Mouse (Mus musculus): Measurements from ENCODE around the gene Bap1. TPM values are rescaled to one million over a fixed set of nuclear protein-coding genes. Genes with fewer than 3 reads are reported as not detected.

Gene Bap1
- total RNA-seq, 2 experiments from 2014 or later = 132 to 133 TPM

DNA sequence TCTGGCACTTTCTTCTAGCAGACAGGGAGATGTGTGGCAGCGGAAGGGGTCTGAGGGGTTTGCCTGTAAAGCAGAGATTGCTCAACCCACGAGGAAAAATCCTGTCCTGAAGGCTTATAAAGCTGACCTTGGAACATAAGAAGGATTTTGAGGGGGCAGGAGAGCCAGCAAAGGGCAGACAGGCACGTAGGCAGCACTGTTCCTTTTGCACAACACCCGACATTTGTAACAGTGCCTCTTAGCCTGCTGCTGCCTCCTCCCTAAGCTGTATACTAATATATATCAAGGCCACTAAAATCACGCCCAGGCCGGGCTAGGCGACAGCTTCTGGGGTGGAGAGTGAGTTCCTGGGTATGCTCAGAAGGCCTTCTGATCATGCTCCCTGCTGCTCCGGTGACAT lies 20.8 kb upstream of the Bap1 start:
- no peak for DNase-seq (ENCODE audit: low spot score in 2 of 2)

DNA sequence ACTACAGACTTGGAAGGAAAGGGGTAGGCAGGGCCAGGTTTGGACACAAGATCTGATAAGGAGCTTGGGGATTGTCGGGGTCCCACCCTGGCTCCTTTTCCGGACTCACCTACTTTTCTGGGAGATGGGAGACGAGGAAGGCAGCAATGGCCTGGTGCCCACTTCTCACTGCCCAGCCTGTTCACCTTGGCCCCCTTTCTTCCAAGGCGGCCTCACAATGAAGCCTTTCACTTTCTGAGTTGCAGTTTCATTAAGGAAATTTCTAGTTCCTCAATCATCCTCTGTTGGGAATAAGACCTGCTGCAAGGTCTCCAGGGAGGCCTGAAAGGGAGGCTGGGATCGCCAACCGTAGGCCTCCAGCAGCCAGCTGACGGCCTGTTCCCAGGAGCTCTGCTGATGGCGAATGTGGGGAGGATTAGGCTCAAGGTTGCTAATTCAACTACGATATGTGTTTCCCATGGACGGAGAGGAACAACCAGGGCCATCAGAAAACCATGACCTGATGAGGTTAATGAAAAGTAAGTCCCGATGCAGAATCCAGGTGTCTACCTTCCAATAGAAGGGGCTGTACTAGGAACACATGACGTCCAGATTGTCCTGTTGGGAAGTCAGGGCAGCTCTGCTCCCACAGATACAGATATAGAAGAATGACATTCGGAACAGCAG lies 18.7 kb upstream of the Bap1 start:
- DNase-seq (ENCODE audit: low spot score in 2 of 2) = no peak

More for the DNA sequence above, 20.8 kb upstream of the Bap1 start:
- intact Hi-C loops (cut with DNase I) = no loop called here

DNA sequence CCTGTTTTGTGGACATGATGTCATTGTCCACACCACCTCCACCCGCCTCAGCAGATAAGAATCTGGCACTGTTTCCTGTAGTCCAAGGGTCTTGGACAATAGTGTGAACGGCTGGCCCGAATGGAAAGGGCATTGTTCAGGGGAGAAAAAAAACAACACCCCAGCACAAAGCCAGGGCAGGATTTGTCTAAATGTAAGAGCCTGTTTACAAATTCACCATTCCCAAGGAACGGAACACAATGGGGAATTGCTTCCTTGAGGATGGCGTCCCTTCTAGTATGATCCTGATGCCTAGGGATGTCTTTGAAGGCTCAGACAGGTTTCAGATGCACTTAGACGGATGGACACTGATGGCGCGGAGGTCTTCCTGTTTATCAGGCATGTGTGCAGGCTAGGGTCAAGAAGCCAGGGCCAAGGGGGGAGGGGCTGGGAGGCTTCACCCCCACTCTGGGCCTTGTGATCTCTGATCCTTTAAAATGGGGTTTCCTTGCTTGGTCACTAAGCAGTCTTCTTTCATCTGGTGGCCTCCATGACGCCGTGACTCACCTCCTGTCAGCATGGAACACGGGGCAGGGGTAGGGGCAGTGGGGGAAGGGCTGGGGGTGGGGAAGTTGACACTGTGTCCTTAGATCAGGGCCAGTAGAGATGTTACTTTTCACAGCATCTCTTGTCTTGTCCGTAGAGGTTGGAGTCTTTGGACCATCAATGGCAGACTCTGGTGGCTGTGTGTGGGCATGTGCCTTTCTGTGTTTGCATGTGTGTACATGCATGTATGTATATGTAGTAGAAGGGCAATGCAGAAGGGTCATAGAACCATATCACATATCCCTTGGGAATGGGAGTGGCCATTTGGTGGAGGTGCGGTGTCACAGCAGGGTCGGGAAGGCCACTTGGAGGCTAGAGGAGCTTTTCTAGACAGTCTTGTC lies 17.9 kb upstream of the Bap1 start:
- no peak for DNase-seq (ENCODE audit: low spot score in 2 of 2)
- intact Hi-C loops (cut with DNase I) = loop anchor here (2.0 kb wide), 1 partner anchor 17 kb away; the partner anchor contains the start of genes Nisch and Sema3g

More for the DNA sequence above, 18.7 kb upstream of the Bap1 start:
- intact Hi-C loops (cut with DNase I) = loop anchor here (2.0 kb wide), 1 partner anchor 16 kb away; the partner anchor contains the start of genes Nisch and Sema3g

DNA sequence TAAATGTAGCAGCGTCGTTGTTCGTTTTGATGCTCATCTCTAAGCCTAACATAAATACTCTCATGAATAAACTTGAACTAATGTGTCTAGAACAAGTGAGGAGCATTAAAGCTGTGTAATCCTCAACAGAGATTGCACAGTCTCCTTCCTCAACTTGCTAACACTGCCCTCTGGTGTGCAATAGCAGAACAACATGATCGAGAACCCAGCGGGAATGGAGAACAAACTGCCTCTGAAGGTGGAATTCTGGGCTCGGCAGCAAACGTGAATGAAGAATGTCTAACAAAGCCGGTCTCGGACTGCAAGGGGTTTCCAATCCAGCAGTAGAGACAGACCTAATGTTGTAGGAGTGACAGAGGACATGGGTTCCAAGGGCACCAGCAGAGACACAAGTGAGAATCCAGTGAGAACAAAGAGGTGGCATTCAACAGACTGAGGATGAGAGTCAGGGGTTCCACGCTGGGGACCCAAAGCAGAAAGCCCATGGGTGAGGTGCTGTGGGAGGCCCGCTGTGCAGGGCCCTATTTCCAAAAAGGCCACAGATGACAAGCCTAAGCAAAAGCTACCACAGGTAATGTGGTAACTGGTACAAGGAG lies 17.2 kb upstream of the Bap1 start:
- DNase-seq (ENCODE audit: low spot score in 2 of 2) = peak; percentile 80 to 92
- intact Hi-C loops (cut with DNase I) = loop anchor here (2.0 kb wide), 1 partner anchor 17 kb away; the partner anchor contains the start of genes Nisch and Sema3g

DNA sequence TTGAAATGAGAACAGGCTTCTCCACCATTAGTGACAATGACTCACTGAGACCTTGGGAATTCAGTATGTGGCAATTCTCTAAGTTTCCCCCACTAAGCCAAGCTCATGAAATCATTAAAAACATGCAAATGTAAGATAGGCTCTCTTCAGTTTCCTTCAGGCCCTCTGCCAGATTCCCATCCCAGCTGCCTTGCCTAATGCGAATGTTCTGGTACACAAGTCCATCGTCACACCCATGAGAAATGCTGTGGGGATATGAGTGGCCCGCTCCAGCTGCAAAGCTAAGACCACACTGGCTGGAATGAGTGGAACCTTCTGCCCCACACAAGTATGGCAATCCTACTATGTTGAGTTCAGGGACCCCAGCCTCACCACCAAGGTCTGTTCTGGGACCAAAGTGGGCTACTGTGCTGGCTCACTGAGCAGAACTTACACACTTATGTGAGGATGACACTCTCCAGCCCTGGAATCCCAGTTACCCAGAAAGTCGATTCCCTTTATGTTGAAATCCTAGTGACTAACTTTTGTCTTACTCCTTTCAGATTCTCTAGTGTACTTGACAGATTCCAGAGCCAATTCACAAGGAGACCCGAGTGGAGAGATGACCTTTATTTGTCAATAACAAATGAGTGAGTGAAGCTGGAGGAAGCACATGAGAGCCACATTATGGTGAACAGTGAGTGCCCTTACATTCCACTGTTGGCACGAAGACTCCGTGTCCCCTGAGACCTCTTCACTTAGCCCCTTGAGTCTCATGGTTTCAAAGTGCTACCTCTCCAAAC lies 14.0 kb upstream of the Bap1 start:
- intact Hi-C loops (cut with DNase I) = no loop called here
- DNase-seq (ENCODE audit: low spot score in 2 of 2) = no peak

DNA sequence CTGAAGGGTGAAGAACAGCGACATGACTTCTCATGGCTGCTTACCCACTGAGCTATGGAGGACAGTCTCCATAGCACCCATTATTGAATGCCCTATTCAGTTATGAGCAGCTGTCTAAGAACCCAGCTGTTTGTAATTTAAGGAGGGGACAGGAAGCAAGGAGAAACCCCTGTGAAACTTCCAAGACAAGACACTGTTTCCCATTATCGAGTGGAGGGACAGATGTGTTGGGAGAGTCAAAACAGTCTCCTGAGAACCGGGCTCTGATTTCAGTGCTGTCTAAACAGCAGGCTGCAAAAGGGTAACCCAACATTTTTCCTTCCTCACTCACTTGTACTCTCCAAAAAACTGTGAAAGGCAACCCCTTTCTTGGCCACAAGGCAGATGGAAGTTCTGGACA lies 10.7 kb upstream of the Bap1 start:
- DNase-seq (ENCODE audit: low spot score in 2 of 2) = no peak
- intact Hi-C loops (cut with DNase I) = no loop called here

DNA sequence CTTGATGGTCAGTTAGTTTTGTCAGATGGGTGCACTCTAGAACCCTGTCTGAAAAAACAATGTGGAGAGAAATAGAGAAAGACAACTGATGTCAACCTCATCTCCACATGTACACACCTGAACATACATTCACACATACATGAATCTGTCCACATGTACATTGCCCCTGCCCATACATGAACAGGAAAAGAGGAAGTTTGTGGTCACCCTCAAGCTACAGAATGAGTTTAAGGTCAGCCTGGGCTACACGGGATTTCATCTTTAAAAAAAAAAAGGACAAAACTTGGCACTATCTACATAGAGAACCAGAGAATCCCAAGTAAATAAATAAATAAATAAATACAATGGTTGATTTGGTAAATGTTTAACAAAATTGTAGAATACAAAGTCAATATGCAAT lies 6.5 kb upstream of the Bap1 start:
- intact Hi-C loops (cut with DNase I) = no loop called here
- DNase-seq (ENCODE audit: low spot score in 2 of 2) = no peak

DNA sequence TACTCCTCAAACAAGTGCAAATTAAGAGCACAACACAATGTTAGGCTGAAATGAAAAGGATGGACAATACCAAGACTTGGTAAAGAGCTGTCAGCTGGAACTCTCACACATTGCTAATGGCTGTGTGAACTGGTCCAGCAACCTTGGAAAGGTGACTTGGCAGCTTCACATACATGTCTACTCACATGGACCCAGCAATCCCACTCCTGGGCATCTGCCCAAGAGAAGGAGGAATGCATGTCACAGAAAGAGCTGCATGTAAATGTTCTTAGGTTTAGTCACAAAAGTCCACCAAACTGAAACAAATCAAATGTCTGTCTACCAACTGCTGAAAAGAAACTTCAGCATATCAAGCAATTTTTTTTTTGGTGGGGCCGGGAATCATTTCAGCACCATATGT lies 5.3 kb upstream of the Bap1 start:
- intact Hi-C loops (cut with DNase I) = no loop called here

DNA sequence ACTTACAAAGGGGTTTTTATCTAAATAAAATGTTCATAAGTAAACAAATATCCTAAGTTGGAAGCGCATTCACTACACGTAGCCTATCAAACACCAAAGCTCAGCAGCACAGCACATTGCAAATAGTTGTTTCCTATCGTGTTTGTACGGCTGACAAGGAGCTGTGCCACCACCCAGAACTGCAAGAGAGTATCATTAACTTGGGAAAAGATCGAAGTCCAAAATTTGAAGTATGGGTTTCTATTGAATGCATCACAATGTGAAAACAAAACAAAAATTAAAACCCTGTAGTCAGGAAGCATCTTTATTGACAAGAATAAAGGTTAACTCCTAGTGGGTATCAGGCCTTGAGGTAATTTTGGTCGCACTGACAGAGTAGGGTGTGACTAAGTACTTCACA lies 2.9 kb upstream of the Bap1 start:
- no peak for DNase-seq (ENCODE audit: low spot score in 2 of 2)
- intact Hi-C loops (cut with DNase I) = no loop called here

More for the DNA sequence above, 5.3 kb upstream of the Bap1 start:
- DNase-seq (ENCODE audit: low spot score in 2 of 2) = no peak

DNA sequence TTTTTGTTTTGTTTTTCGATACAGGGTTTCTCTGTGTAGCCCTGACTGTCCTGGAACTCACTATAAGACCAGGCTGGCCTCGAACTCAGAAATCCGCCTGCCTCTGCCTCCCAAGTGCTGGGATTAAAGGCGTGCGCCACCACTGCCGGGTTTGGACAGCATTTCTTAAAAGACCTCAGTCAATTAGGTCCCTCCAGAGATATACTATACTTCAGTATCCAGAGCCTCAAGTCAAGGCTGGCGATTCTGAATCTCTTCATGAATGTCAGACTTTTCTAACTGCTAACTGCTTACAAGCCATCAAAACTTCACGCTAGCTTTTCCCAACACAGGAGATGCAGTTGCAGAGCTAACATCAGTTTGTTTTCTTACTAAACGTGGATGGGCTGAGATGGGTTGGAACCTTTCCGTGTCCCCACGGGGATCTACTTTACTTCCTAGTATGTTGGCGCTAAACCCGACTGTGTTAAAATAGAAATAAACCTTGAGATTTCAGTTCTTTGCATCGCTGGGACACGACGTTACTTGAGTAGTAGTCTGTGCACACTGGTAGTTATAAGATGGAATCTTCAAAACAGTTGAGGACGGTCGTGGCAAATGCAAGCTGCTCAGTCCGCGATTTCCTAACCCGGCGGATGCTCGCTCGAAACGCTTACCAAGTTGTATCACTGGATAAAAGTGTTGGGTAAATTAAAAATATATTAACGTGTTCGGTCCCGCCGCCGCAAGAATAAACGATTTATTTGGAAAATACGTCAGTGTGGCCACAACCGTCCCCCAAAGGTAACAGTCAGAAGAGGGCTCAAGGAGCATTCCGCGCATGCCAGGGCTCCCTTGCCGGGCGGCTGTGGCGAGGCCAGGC lies 797 bp upstream of the Bap1 start:
- peak in 1 of 2 experiments; percentile 42 for DNase-seq (ENCODE audit: low spot score in 2 of 2)

DNA sequence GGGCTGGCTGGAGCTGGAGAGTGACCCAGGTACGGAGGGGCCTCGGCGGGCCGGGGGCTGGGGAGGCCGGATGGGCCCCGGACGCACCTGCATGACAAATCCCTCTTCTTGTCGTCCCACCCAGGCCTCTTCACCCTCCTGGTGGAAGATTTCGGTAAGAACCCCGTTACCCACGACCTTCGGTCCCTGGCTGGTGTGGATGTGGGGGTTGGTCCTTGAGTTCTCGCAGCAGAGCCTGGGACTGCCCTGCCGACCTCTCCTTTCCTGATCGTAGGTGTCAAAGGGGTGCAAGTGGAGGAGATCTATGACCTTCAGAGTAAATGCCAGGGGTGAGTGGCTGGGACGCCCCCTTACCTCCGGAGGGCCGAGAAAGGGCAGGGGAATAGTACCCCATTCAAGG lies 376 bp downstream of the Bap1 start:
- no peak for DNase-seq (ENCODE audit: low spot score in 2 of 2)
- intact Hi-C loops (cut with DNase I) = loop anchor here (5.0 kb wide), 1 partner anchor 44 kb away; the partner anchor contains the start of gene Tnnc1

More for the DNA sequence above, 797 bp upstream of the Bap1 start:
- intact Hi-C loops (cut with DNase I) = loop anchor here (5.0 kb wide), 1 partner anchor 43 kb away; the partner anchor contains the start of gene Tnnc1

DNA sequence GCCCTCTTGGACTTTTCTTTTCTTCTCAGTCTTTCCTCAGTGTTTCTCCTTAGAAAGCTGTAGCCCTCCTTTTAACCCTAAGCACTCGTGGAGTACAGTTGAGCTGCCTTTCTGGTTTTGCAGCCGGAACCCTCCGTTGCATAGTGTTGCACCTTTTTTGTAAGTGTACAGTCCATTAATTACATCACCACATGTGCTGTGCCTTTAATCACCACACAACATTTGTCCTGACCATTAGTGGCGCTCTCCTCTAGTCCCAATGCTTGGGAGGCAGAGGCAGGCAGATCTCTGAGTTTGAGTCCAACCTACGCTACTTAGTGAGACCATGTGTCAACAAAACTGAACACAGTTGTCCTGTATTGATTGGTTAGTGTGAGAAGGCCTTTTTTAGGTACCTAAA lies 841 bp downstream of the Bap1 start:
- intact Hi-C loops (cut with DNase I) = loop anchor here (5.0 kb wide), 1 partner anchor 45 kb away; the partner anchor contains the start of gene Tnnc1
- DNase-seq (ENCODE audit: low spot score in 2 of 2) = no peak

DNA sequence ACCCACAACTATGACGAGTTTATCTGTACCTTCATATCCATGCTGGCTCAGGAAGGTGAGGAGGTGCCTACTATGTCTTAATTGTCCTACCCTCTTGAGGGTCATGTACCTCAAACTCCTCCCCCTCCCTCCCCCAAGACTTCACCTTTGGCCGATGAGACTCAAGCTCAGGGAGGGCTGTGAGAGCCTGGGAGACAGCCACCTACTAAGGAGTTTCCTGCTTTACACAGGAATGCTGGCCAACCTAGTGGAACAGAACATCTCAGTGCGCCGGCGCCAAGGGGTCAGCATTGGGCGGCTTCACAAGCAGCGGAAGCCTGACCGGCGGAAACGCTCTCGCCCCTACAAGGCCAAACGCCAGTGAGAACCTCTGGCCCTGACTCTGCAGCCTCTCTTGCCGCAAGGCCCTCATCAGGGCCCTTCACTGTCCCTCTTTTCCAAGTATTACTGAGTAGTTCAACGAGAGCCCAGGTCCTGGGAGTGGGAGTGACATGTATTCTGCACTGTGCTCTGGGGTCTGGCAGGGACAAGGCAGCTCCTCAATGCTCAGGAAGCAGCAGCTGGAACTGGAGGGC lies 7.3 kb downstream of the Bap1 start:
- DNase-seq (ENCODE audit: low spot score in 2 of 2) = no peak
- intact Hi-C loops (cut with DNase I) = no loop called here

DNA sequence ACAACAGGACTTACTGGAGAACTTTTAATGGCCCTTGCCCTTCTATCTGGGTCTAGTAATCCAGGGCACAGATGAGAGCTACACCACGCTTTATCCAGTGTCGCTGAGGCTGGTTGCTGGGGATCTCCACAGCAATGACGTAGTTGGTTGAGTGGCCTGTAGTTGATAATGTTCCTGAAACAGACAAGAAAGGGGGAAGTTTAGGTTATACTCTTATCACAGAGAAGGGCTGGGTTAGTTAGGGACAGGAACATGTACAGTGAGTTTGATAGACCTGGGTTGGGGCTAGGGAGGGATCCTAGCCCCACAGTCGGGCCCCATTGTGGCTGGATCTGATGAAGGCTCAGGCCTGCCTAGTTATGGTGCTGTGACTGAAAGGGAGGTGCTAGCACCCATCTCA lies 9.1 kb downstream of the Bap1 start:
- intact Hi-C loops (cut with DNase I) = no loop called here
- no peak for DNase-seq (ENCODE audit: low spot score in 2 of 2)

DNA sequence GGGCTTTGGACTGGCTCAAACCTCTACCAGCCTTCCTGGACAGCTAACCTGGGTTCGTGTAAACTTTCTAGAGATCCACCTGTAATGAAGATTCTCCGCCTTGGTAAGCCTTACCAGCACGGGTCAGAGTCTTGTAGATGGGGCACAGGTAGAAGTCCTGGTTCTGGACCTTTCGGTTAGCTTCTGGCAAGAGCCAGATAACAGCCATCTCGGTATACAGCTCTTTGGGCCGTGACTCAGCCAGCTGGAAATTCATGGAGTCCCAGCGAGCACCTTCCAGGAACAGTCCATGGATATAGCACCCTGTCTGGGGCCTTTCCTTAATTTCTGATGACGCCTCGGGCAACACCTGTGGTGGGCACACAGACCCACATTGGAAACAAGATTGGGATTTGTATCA lies 9.7 kb downstream of the Bap1 start:
- intact Hi-C loops (cut with DNase I) = no loop called here

DNA sequence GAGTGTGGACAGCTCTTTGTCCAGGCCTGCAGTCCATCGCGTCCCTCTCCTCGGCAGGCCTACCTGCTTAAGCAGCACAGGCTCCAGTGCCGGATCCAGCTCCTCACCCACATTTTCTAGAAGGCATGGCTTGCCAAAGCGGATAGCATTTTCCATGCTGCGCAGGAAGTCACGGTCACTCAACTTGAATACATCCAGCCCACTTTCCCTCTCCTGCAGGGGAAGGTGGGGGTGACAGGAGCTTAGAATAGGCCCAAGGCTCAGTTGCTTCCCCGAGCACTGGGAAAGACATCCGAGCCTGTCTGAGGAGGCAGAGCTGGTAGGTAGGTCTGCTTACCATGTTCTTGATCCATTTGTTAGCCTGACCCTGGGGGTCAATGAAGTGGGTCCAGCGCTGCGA lies 16.4 kb downstream of the Bap1 start:
- intact Hi-C loops (cut with DNase I) = no loop called here
- DNase-seq (ENCODE audit: low spot score in 2 of 2) = no peak

More for the DNA sequence above, 9.7 kb downstream of the Bap1 start:
- no peak for DNase-seq (ENCODE audit: low spot score in 2 of 2)

DNA sequence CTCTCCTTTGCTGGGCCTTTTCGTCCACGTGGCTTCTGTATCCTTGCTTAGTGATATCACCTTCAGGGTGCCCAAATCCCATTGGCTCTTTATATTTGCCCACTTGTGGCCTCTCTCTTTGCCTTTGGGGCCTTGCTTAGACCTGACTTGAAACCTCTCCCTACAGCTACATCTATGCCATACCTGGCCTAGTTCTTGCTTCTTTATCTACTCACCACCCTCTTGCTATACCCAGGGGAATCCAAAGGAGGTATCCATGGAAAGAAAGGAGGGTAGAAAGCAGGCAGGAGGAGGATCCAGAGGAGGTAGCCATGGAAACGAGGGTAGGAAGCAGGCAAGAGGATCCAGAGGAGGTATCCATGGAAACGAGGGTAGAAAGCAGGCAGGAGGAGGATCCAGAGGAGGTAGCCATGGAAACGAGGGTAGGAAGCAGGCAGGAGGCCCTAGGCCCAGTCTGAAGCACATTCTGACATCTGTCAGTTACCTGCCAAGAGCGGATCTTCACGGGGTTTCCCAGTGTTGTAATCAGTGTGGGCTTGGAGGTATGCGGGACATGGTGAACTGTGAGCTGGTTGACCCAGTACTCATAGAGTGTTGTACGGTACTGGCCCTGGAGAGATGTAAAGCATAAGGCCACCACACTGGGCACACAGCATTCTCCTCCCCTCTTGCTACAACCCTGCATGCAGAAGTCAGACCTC lies 17.2 kb downstream of the Bap1 start:
- DNase-seq (ENCODE audit: low spot score in 2 of 2) = peak; percentile 64 to 83
- intact Hi-C loops (cut with DNase I) = no loop called here
